Mouse (Mus musculus) small intestine, adult 2 months (tissue): ENCODE measurements around the gene Atp13a5.

Experiments used
- CTCF ChIP-seq: fragments of 200-500 bp; IDR thresholded peaks from 2 replicates; pipeline ENCODE4 v1.5.1; 2012; ENCODE audit warnings: low read depth, mild to moderate bottlenecking, control low read depth, inconsistent platforms, low read length, moderate library complexity, mixed read lengths; ENCODE audit not compliant: insufficient replicate concordance, insufficient read length; ENCODE audit errors: extremely low read depth
- POLR2A ChIP-seq: fragments of 200-500 bp; IDR thresholded peaks from 2 replicates; pipeline ENCODE4 v1.6.1; 2012; ENCODE audit warnings: low read depth, mild to moderate bottlenecking, control low read depth, inconsistent platforms, low read length, moderate library complexity

GRCm38 (mm10) chr16:29399079-29399478 lies 20.5 kb upstream of the Atp13a5 start:
- TF ChIP-seq CTCF (no peak), POLR2A (no peak)
